Comparison of ENCODE assay signal across 23 mouse cellular contexts in the genomic region with DNA sequence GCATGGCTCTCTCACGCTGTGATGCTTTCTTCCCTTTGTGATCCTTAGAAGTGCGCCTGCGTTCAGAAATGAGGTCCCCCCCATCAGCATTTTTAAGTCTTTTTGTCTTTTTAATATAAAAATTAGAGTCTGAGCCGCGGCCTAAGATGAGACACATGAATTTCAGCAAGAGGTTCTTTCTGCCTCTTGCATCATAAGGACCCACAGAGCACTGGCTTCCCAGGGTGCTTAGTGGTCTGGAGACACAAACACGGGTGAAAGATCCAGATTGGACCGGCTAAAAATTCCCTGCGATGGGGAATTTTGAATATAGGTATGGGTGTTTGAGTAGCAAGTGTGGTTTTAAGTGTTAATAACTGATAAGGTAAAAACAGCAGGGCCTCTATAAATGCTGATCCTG. TPM values are rescaled to one million over a fixed set of nuclear protein-coding genes. Genes with fewer than 3 reads are reported as not detected.
"Had no signal": no experiment of that assay in that cellular context is flagged by ENCODE, and none has a peak within 500 bp of the region (broad histone marks: within the 10 kb centered on the region; RNA-seq: fewer than 3 reads in every experiment).

No protein-coding gene starts in this region.

- H3K9me3 ChIP-seq: heart, embryonic 10.5 days; heart, embryonic 12.5 days; hindbrain, embryonic 13.5 days; hindbrain, embryonic 15.5 days; limb, embryonic 10.5 days; limb, embryonic 12.5 days had no signal

- H3K4me1 ChIP-seq: heart, embryonic 12.5 days; hindbrain, embryonic 13.5 days; hindbrain, embryonic 15.5 days had no signal

- H3K4me3 ChIP-seq: heart, embryonic 10.5 days; heart, embryonic 12.5 days; hindbrain, embryonic 13.5 days; hindbrain, embryonic 15.5 days; layer of hippocampus, adult 2 months; left cerebral cortex, adult 2 months; limb, embryonic 10.5 days; limb, embryonic 12.5 days had no signal

- H3K4me2 ChIP-seq: heart, embryonic 12.5 days; hindbrain, embryonic 13.5 days; hindbrain, embryonic 15.5 days; limb, embryonic 12.5 days; liver, embryonic 11.5 days had no signal

- ATAC-seq: hindbrain, postnatal 0 days; intestine, embryonic 16.5 days had no signal

- H3K9ac ChIP-seq: heart, embryonic 12.5 days; hindbrain, embryonic 13.5 days; hindbrain, embryonic 15.5 days; limb, embryonic 12.5 days had no signal

- H3K36me3 ChIP-seq: heart, embryonic 10.5 days; heart, embryonic 12.5 days; hindbrain, embryonic 13.5 days; hindbrain, embryonic 15.5 days; limb, embryonic 10.5 days; limb, embryonic 12.5 days had no signal

- H3K27me3 ChIP-seq: hindbrain, embryonic 15.5 days; limb, embryonic 12.5 days had no signal

- DNase-seq: gastrocnemius, postnatal 14 days; gastrocnemius, postnatal 36 days; heart, adult 18-20 months; heart, postnatal 14 days; heart, postnatal 36 days; kidney, adult 18-20 months; kidney, adult 8-10 months; kidney, postnatal 10 days; kidney, postnatal 25 days; kidney, postnatal 4 days; liver had no signal

- H3K27ac ChIP-seq: heart, embryonic 10.5 days; hindbrain, embryonic 13.5 days; hindbrain, embryonic 15.5 days; hindbrain, postnatal 0 days; layer of hippocampus, adult 2 months; left cerebral cortex, adult 2 months; limb, embryonic 10.5 days; limb, embryonic 12.5 days had no signal

RNA-seq across cellular contexts. Expression of gene Tenm4, which starts 5.7 kb away (rescaled TPM):
- total RNA-seq: hematopoietic stem cell, adult 5-6 weeks had no signal
